Mouse (Mus musculus): ENCODE measurements around the gene Lce1j. TPM values are rescaled to one million over a fixed set of nuclear protein-coding genes. Genes with fewer than 3 reads are reported as not detected.

The Lce1j gene
- polyA plus RNA-seq, 1 experiment from 2014 or later: not detected

GRCm38 (mm10) chr3:92753197-92753596, 37.1 kb downstream of the Lce1j start:
- no peaks in the 10 kb centered on the region for H3K9me3 ChIP-seq (ENCODE audit: control insufficient read depth, low read length)
- no peak overlapping the region for H3K27ac ChIP-seq (ENCODE audit: low read depth)
- DNase-seq (ENCODE audit: low spot score) (no peak), ATAC-seq (replicated peaks; ENCODE audit: low FRiP score, low TSS enrichment, low read depth) (no peak)
- no peak overlapping the region for H3K4me3 ChIP-seq (ENCODE audit: low read depth, low read length)
- no peaks in the 10 kb centered on the region for H3K4me1 ChIP-seq (replicated peaks; ENCODE audit: control insufficient read depth, insufficient read depth, low read length)
- H3K9ac ChIP-seq (ENCODE audit: low read length): no peak overlapping the region
- WGBS: 44% methylated on average over 3 of the region's 3 CpGs
- H3K27me3 ChIP-seq (replicated peaks; ENCODE audit: control insufficient read depth, insufficient read depth, low read length): no peaks in the 10 kb centered on the region
- H3K36me3 ChIP-seq (ENCODE audit: control insufficient read depth, insufficient read depth, low read length): no peaks in the 10 kb centered on the region
- H3K4me2 ChIP-seq (ENCODE audit: low read length): no peak overlapping the region

- H3K36me3 ChIP-seq (ENCODE audit: control insufficient read depth, insufficient read depth, low read length): no peaks in the 10 kb centered on the region
- no peaks in the 10 kb centered on the region for H3K4me1 ChIP-seq (replicated peaks; ENCODE audit: control insufficient read depth, insufficient read depth, low read length)
- H3K4me3 ChIP-seq (ENCODE audit: low read depth, low read length): no peak within 1 kb of the TSS
- DNase-seq (ENCODE audit: low spot score) (no peak), ATAC-seq (replicated peaks; ENCODE audit: low FRiP score, low TSS enrichment, low read depth) (no peak)
- no peak within 1 kb of the TSS for H3K4me2 ChIP-seq (ENCODE audit: low read length)
- no peak within 1 kb of the TSS for H3K9ac ChIP-seq (ENCODE audit: low read length)
- WGBS: 87% methylated on average over 1 of the region's 1 CpGs
- no peaks in the 10 kb centered on the region for H3K9me3 ChIP-seq (ENCODE audit: control insufficient read depth, low read length)
- H3K27me3 ChIP-seq (replicated peaks; ENCODE audit: control insufficient read depth, insufficient read depth, low read length): no peaks in the 10 kb centered on the region
- H3K27ac ChIP-seq (ENCODE audit: low read depth): no peak within 1 kb of the TSS
Measured at GRCm38 (mm10) chr3:92752238-92752637, 38.1 kb downstream of the Lce1j start, which contains the start of gene Lce1g. Gene Lce1g, minus strand, starts transcription at chr3:92752338.

- H3K4me2 ChIP-seq (ENCODE audit: low read length): no peak within 1 kb of the TSS
- H3K27me3 ChIP-seq (replicated peaks; ENCODE audit: control insufficient read depth, insufficient read depth, low read length): no peaks in the 10 kb centered on the region
- no peaks in the 10 kb centered on the region for H3K4me1 ChIP-seq (replicated peaks; ENCODE audit: control insufficient read depth, insufficient read depth, low read length)
- H3K9ac ChIP-seq (ENCODE audit: low read length): no peak within 1 kb of the TSS
- H3K4me3 ChIP-seq (ENCODE audit: low read depth, low read length): no peak within 1 kb of the TSS
- 81% methylated on average over 1 of the region's 1 CpGs for WGBS
- no peaks in the 10 kb centered on the region for H3K9me3 ChIP-seq (ENCODE audit: control insufficient read depth, low read length)
- DNase-seq (ENCODE audit: low spot score): no peak
- no peak for ATAC-seq (replicated peaks; ENCODE audit: low FRiP score, low TSS enrichment, low read depth)
- H3K27ac ChIP-seq (ENCODE audit: low read depth): no peak within 1 kb of the TSS
- H3K36me3 ChIP-seq (ENCODE audit: control insufficient read depth, insufficient read depth, low read length): no peaks in the 10 kb centered on the region
Measured at GRCm38 (mm10) chr3:92738996-92739395, 51.3 kb downstream of the Lce1j start, which contains the start of gene Gm38119. Gene Gm38119, minus strand, starts transcription at chr3:92739096.

Other genes with a start within 250 kb of the Lce1j start
- gene Ivl, start 216.8 kb downstream of the Lce1j start, polyA plus RNA-seq (2014; fragmentation: Nextera tagmentation; extraction: Ambion mirVana): 0.27 TPM in 1 of 2 replicates, not detected in the other
- gene Smcp, start 201.5 kb downstream of the Lce1j start, polyA plus RNA-seq (2014; fragmentation: Nextera tagmentation; extraction: Ambion mirVana): not detected in 2 replicates
- not detected in 2 replicates for gene 2210017I01Rik, start 183.0 kb downstream of the Lce1j start, polyA plus RNA-seq (2014; fragmentation: Nextera tagmentation; extraction: Ambion mirVana)
- gene Lce6a, start 168.9 kb downstream of the Lce1j start, polyA plus RNA-seq (2014; fragmentation: Nextera tagmentation; extraction: Ambion mirVana): not detected in 2 replicates
- gene Lce1a1, start 142.2 kb downstream of the Lce1j start, polyA plus RNA-seq (2014; fragmentation: Nextera tagmentation; extraction: Ambion mirVana): not detected in 2 replicates
- not detected in 2 replicates for gene Lce1b, start 133.6 kb downstream of the Lce1j start, polyA plus RNA-seq (2014; fragmentation: Nextera tagmentation; extraction: Ambion mirVana)
- not detected in 2 replicates for gene Lce1a2, start 120.2 kb downstream of the Lce1j start, polyA plus RNA-seq (2014; fragmentation: Nextera tagmentation; extraction: Ambion mirVana)
- gene Lce1c, start 111.3 kb downstream of the Lce1j start, polyA plus RNA-seq (2014; fragmentation: Nextera tagmentation; extraction: Ambion mirVana): not detected in 2 replicates
- gene Lce1d, start 103.3 kb downstream of the Lce1j start, polyA plus RNA-seq (2014; fragmentation: Nextera tagmentation; extraction: Ambion mirVana): not detected in 2 replicates
- not detected in 2 replicates for gene Lce1e, start 81.4 kb downstream of the Lce1j start, polyA plus RNA-seq (2014; fragmentation: Nextera tagmentation; extraction: Ambion mirVana)
- gene Lce1f, start 70.2 kb downstream of the Lce1j start, polyA plus RNA-seq (2014; fragmentation: Nextera tagmentation; extraction: Ambion mirVana): not detected in 2 replicates
- gene Gm38119, start 51.4 kb downstream of the Lce1j start, polyA plus RNA-seq (2014; fragmentation: Nextera tagmentation; extraction: Ambion mirVana): not detected in 2 replicates
- not detected in 2 replicates for gene Lce1g, start 38.2 kb downstream of the Lce1j start, polyA plus RNA-seq (2014; fragmentation: Nextera tagmentation; extraction: Ambion mirVana)
- not detected in 2 replicates for gene Lce1h, start 25.4 kb downstream of the Lce1j start, polyA plus RNA-seq (2014; fragmentation: Nextera tagmentation; extraction: Ambion mirVana)
- not detected in 2 replicates for gene Lce1i, start 11.6 kb downstream of the Lce1j start, polyA plus RNA-seq (2014; fragmentation: Nextera tagmentation; extraction: Ambion mirVana)
- gene Lce1k, start 17.4 kb upstream of the Lce1j start, polyA plus RNA-seq (2014; fragmentation: Nextera tagmentation; extraction: Ambion mirVana): not detected in 2 replicates
- not detected in 2 replicates for gene Kprp, start 36.7 kb upstream of the Lce1j start, polyA plus RNA-seq (2014; fragmentation: Nextera tagmentation; extraction: Ambion mirVana)
- gene Lce1l, start 60.8 kb upstream of the Lce1j start, polyA plus RNA-seq (2014; fragmentation: Nextera tagmentation; extraction: Ambion mirVana): not detected in 2 replicates
- not detected in 2 replicates for gene 2310050C09Rik, start 79.7 kb upstream of the Lce1j start, polyA plus RNA-seq (2014; fragmentation: Nextera tagmentation; extraction: Ambion mirVana)
- not detected in 2 replicates for gene Lce3a, start 135.7 kb upstream of the Lce1j start, polyA plus RNA-seq (2014; fragmentation: Nextera tagmentation; extraction: Ambion mirVana)
- not detected in 2 replicates for gene Lce3b, start 142.5 kb upstream of the Lce1j start, polyA plus RNA-seq (2014; fragmentation: Nextera tagmentation; extraction: Ambion mirVana)
- gene Lce3c, start 154.0 kb upstream of the Lce1j start, polyA plus RNA-seq (2014; fragmentation: Nextera tagmentation; extraction: Ambion mirVana): 0.35 TPM in 1 of 2 replicates, not detected in the other
- not detected in 2 replicates for gene Lce3d, start 166.9 kb upstream of the Lce1j start, polyA plus RNA-seq (2014; fragmentation: Nextera tagmentation; extraction: Ambion mirVana)
- not detected in 2 replicates for gene Lce3e, start 176.5 kb upstream of the Lce1j start, polyA plus RNA-seq (2014; fragmentation: Nextera tagmentation; extraction: Ambion mirVana)
- gene Lce3f, start 201.7 kb upstream of the Lce1j start, polyA plus RNA-seq (2014; fragmentation: Nextera tagmentation; extraction: Ambion mirVana): not detected in 2 replicates
- not detected in 2 replicates for gene Crct1, start 225.2 kb upstream of the Lce1j start, polyA plus RNA-seq (2014; fragmentation: Nextera tagmentation; extraction: Ambion mirVana)
- not detected in 2 replicates for gene Lce1m, start 228.5 kb upstream of the Lce1j start, polyA plus RNA-seq (2014; fragmentation: Nextera tagmentation; extraction: Ambion mirVana)